Mouse (Mus musculus) c-Kit-positive CD71-positive TER-119-positive erythroid progenitor cells, embryonic 14.5 days (primary cell): ENCODE results near the gene Sema5b.

Source experiments
- DNase-seq: peaks from one replicate; pipeline ENCODE4 v3.0.0-alpha.2; 2013; ENCODE audit warnings: low spot score

Gene Sema5b

DNA sequence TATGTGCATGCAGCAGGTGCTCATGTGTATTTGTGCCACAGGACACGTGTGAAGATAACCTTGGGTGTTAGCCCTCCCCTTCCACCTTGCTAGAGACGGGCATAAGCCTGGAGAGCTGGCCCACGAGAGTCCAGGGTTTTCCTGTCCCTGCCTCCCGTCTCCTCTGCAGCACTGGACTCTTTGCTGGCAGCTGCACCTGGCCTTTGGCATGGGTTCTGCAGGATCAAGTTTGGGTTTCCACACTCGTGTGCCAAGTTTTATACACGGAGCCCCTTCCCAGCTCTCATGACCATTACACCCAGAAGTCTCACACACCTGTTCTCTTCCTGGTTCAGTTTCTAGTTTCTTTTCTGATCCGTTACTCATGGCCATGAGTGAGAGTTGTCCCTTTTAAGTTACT is 172.7 kb downstream of the Sema5b start:
- no peak for DNase-seq
